Comparison of ENCODE assay signal across 8 mouse cellular contexts in genomic region chr3:94413031-94413679, GRCm38 (mm10). TPM values are rescaled to one million over a fixed set of nuclear protein-coding genes. Genes with fewer than 3 reads are reported as not detected.
DNase-seq lines count a peak whose midpoint lies in the region; ATAC-seq and TF ChIP-seq lines count a peak whose summit lies in the region.

TSS of gene Tdrkh (plus strand) at chr3:94413273.

- H3K9ac ChIP-seq in ES-E14 (ENCODE audit: insufficient read depth, low read depth, low read length, poor library complexity, severe bottlenecking): peak within 1 kb of the TSS; percentile 59
- peak within 1 kb of the TSS; percentile 79 for H3K9ac ChIP-seq in forebrain, embryonic 16.5 days (replicated peaks; ENCODE audit: low read depth, low read length)
- peak within 1 kb of the TSS; percentile 35; the same call in 1 of the 2 replicates for H3K9ac ChIP-seq in liver, postnatal 0 days (replicated peaks)
- H3K9ac ChIP-seq in neural tube, embryonic 13.5 days: peak within 1 kb of the TSS; percentile 79

- TF ChIP-seq POLR2A in cerebellum, adult 2 months (IDR thresholded peaks at IDR 0.05; ENCODE audit: borderline replicate concordance, insufficient read depth, low read length): peak; percentile 88

- intact Hi-C loops in heart, postnatal 25 days (cut with DNase I): no loop called here

- H3K9me3 ChIP-seq in ES-E14 (ENCODE audit: control insufficient read depth, insufficient read depth, low read depth, low read length): no peaks in the 10 kb centered on the region
- H3K9me3 ChIP-seq in forebrain, embryonic 16.5 days (ENCODE audit: control insufficient read depth, low read length): no peaks in the 10 kb centered on the region
- H3K9me3 ChIP-seq in liver, postnatal 0 days (ENCODE audit: low read length): no peaks in the 10 kb centered on the region
- H3K9me3 ChIP-seq in neural tube, embryonic 13.5 days: no peaks in the 10 kb centered on the region

- peak within 1 kb of the TSS; percentile 43 to 59 for H3K4me3 ChIP-seq in ES-E14 (ENCODE audit: insufficient read depth in 1 of 2, low read depth in 1 of 2, low read length in 2 of 2, poor library complexity in 1 of 2, severe bottlenecking in 1 of 2)
- H3K4me3 ChIP-seq in cerebellum, adult 2 months (replicated peaks; ENCODE audit: insufficient read depth, low read depth, low read length): peak within 1 kb of the TSS; percentile 88
- peak within 1 kb of the TSS; percentile 77 for H3K4me3 ChIP-seq in forebrain, embryonic 16.5 days (replicated peaks; ENCODE audit: low read length)
- H3K4me3 ChIP-seq in liver, postnatal 0 days (ENCODE audit: low read depth, low read length): peak within 1 kb of the TSS; percentile 53
- H3K4me3 ChIP-seq in neural tube, embryonic 13.5 days: peak within 1 kb of the TSS; percentile 58

- in situ Hi-C loops in ES-E14 (cut with MboI; ENCODE audit: low sequenced_read_pairs in 2 of 2, unreplicated experiment in 2 of 2): no loop called here

- H3K4me2 ChIP-seq in forebrain, embryonic 16.5 days (ENCODE audit: low read length): peak within 1 kb of the TSS; percentile 96
- H3K4me2 ChIP-seq in liver, postnatal 0 days (ENCODE audit: low read depth, low read length): peak within 1 kb of the TSS; percentile 86
- peak within 1 kb of the TSS; percentile 91 for H3K4me2 ChIP-seq in neural tube, embryonic 13.5 days

- peaks cover 0 to 5% of the 10 kb centered on the region in 2 experiments; a peak in 1 of 4 replicates for H3K4me1 ChIP-seq in ES-E14 (ENCODE audit: control insufficient read depth in 2 of 2, insufficient read depth in 2 of 2, low read length in 2 of 2, poor library complexity in 1 of 2)
- H3K4me1 ChIP-seq in cerebellum, adult 2 months (ENCODE audit: control insufficient read depth, insufficient read depth, low read length): no peaks in the 10 kb centered on the region; the same call in 1 of the 2 replicates
- peaks cover 12% of the 10 kb centered on the region for H3K4me1 ChIP-seq in forebrain, embryonic 16.5 days (replicated peaks; ENCODE audit: control insufficient read depth, insufficient read depth, low read length)
- peaks cover 12% of the 10 kb centered on the region for H3K4me1 ChIP-seq in liver, postnatal 0 days (ENCODE audit: insufficient read depth)
- peaks cover 23% of the 10 kb centered on the region for H3K4me1 ChIP-seq in neural tube, embryonic 13.5 days (replicated peaks)

- peak; percentile 99 for ATAC-seq in forebrain, embryonic 16.5 days
- ATAC-seq in liver, postnatal 0 days: peak; percentile 100
- peak; percentile 99 for ATAC-seq in neural tube, embryonic 13.5 days (ENCODE audit: low read depth)

- peak; percentile 94 for DNase-seq in ES-E14 (ENCODE audit: low read depth, low spot score)
- peak; percentile 97 to 99 for DNase-seq in cerebellum, adult 2 months
- DNase-seq in heart, postnatal 25 days (ENCODE audit: low spot score): peak; percentile 90
- DNase-seq in layer of hippocampus, adult 11-12 months (ENCODE audit: low spot score): peak; percentile 98
- DNase-seq in liver, postnatal 0 days: peak; percentile 91
- peak; percentile 99 for DNase-seq in telencephalon, adult 2 months (ENCODE audit: low read depth, low spot score)

- H3K27ac ChIP-seq in ES-E14 (ENCODE audit: insufficient read depth, low read depth, low read length, poor library complexity, severe bottlenecking): no peak within 1 kb of the TSS
- peak within 1 kb of the TSS; percentile 63 for H3K27ac ChIP-seq in cerebellum, adult 2 months (ENCODE audit: insufficient read depth, low read length)
- peak within 1 kb of the TSS; percentile 90 for H3K27ac ChIP-seq in forebrain, embryonic 16.5 days (ENCODE audit: low read length)
- 0 out of 2 replicates have a peak within 1 kb of the TSS, but pooled peaks have one; percentile 11 for H3K27ac ChIP-seq in liver, postnatal 0 days (ENCODE audit: low read depth)
- peak within 1 kb of the TSS; percentile 82 for H3K27ac ChIP-seq in neural tube, embryonic 13.5 days (replicated peaks)

- H3K27me3 ChIP-seq in cerebellum, adult 2 months (ENCODE audit: control insufficient read depth, insufficient read depth, low read length): no peaks in the 10 kb centered on the region
- H3K27me3 ChIP-seq in forebrain, embryonic 16.5 days (replicated peaks; ENCODE audit: control insufficient read depth, insufficient read depth, low read length): no peaks in the 10 kb centered on the region
- H3K27me3 ChIP-seq in liver, postnatal 0 days (ENCODE audit: insufficient read depth, low read length): no peaks in the 10 kb centered on the region
- no peaks in the 10 kb centered on the region for H3K27me3 ChIP-seq in neural tube, embryonic 13.5 days

- 0 out of 2 replicates have a peak, but pooled peaks cover 2% of the 10 kb centered on the region for H3K36me3 ChIP-seq in ES-E14 (ENCODE audit: control insufficient read depth, insufficient read depth, low read length, poor library complexity, severe bottlenecking)
- H3K36me3 ChIP-seq in forebrain, embryonic 16.5 days (ENCODE audit: control insufficient read depth, insufficient read depth): no peaks in the 10 kb centered on the region
- H3K36me3 ChIP-seq in liver, postnatal 0 days (replicated peaks; ENCODE audit: insufficient read depth, low read length): no peaks in the 10 kb centered on the region
- no peaks in the 10 kb centered on the region for H3K36me3 ChIP-seq in neural tube, embryonic 13.5 days

- WGBS in cerebellum, adult 2 months: 3% methylated on average over 52 of the region's 52 CpGs
- WGBS in forebrain, embryonic 16.5 days: 4% methylated on average over 49 of the region's 52 CpGs
- WGBS in liver, postnatal 0 days (ENCODE audit: insufficient replicate concordance): 8% methylated on average over 52 of the region's 52 CpGs
- 6% methylated on average over 52 of the region's 52 CpGs for WGBS in neural tube, embryonic 13.5 days

- no peak for TF ChIP-seq EP300 in liver, postnatal 0 days (IDR thresholded peaks at IDR 0.05; ENCODE audit: low read depth)

- TF ChIP-seq CTCF in cerebellum, adult 2 months (IDR thresholded peaks at IDR 0.05; ENCODE audit: borderline replicate concordance, insufficient read depth, low read depth, low read length): no peak
- peak; percentile 24; the same call in 1 of the 2 replicates for TF ChIP-seq CTCF in liver, postnatal 0 days (IDR thresholded peaks at IDR 0.05; ENCODE audit: low read depth)

TF ChIP-seq in ES-E14, 5 proteins besides CTCF, POLR2A, EP300 and RAD21:
- TF ChIP-seq CHD2 (IDR thresholded peaks at IDR 0.05; ENCODE audit: low read depth, low read length) (peak; percentile 91), ZC3H11A (IDR thresholded peaks at IDR 0.05; ENCODE audit: borderline replicate concordance, low read depth, low read length) (0 out of 2 replicates have a peak, but pooled peaks have one; percentile 31), MAFK (IDR thresholded peaks at IDR 0.05; ENCODE audit: insufficient read depth, low read depth, low read length) (no peak)

RNA-seq across cellular contexts. Expression of gene Tdrkh, which starts in this region (rescaled TPM):
- total RNA-seq in ES-E14 (2012; rRNA removed): 3.2 and 3.4 TPM in 2 replicates
- polyA plus RNA-seq in cerebellum, adult 2 months (2012; rRNA removed): 21.4 and 22.8 TPM in 2 replicates
- polyA plus RNA-seq in forebrain, embryonic 16.5 days (2015; fragmentation: Nextera tagmentation; extraction: Ambion mirVana): 67.0 and 75.3 TPM in 2 replicates
- total RNA-seq in heart, postnatal 25 days (2021): 1 to 10 TPM; 3.2 to 3.6 TPM
- polyA plus RNA-seq in liver, postnatal 0 days (2015; fragmentation: Nextera tagmentation; extraction: Ambion mirVana): 7.1 and 7.7 TPM in 2 replicates
- 51.0 and 51.9 TPM in 2 replicates for polyA plus RNA-seq in neural tube, embryonic 13.5 days (2015; fragmentation: Nextera tagmentation; extraction: Ambion mirVana)
